Mouse (Mus musculus): ENCODE measurements around the gene Nav2.

Nav2 gene

DNA sequence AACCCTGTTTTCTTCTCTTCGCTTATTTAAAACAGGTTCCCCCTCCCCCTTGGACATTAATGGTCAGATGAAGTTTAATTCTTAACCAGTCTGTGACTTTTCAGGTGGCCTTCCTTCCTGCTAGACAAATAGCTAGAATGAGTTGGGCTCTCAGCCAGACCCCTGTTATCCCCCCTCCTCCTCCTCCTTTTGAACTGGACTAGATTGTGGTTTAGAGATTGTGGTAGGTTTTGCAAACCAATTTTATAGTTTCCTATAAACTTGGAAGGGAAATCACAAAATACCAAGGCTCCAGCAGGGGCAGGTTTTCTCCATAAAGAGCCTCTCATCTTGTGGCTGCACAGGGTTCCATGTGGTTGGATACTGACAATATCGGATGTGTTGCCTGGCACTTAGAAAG is 606.5 kb downstream of the Nav2 start:
- DNase-seq (ENCODE audit: low spot score in 2 of 2), result no peak

DNA sequence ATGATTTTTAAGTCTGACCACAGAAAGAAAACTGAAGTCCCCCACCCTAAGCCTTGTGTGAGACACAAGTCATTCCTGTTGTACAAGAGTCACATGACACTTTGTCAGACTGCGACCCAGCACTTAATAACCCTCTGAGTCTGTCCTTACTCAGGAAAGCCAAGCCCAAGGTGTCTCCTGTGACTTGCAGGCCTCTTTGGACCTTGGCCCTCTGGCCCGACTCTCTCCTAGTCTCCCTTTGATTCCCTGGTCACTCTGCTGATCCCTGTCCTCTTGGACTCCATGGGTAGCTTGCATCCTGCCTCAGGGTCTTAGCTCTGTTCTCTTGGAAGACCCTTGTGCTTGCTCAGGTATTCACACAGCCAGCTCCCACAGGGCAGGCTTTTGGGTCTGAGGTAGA is 612.0 kb downstream of the Nav2 start:
- DNase-seq (ENCODE audit: low spot score in 2 of 2), result no peak

DNA sequence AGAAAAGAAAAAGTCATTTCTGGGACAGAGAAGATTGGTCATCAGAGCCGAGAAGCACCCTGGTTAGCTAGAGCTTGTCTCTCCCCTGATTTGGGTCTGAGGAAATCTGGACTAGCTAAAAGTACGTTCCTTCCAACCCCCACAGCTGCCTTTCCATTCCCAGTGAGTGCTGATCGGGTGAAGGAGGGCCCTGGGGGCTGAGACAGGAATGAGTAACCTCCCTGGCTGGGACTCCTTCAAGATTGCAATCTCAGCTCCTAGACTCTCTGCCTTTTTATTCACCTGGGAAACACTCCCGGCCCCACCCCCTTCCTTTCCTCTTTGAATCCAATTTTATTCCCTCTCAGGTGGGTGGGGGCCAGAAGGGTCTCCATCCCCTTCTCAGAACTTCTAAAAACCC is 612.8 kb downstream of the Nav2 start:
- no peak for DNase-seq (ENCODE audit: low spot score in 2 of 2)

DNA sequence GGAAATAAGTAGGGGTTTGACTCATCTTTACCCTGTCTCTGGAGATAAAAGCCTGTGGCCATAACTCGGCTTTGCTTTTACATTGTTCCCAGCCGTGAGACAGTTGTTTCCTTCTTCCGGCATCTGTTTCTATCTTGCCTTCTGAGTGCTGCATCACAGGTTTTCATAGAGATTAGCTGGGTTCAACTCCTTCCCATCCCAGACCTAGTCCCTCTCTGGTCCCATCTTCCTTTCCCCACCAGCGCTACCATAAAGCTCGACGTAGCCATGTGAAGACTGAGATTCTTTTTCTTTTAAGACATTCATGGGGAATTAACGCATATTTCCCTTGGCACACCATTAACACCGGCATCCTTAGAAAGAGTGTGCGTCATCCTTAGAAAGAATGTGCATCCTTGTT is 613.5 kb downstream of the Nav2 start:
- no peak for DNase-seq (ENCODE audit: low spot score in 2 of 2)

DNA sequence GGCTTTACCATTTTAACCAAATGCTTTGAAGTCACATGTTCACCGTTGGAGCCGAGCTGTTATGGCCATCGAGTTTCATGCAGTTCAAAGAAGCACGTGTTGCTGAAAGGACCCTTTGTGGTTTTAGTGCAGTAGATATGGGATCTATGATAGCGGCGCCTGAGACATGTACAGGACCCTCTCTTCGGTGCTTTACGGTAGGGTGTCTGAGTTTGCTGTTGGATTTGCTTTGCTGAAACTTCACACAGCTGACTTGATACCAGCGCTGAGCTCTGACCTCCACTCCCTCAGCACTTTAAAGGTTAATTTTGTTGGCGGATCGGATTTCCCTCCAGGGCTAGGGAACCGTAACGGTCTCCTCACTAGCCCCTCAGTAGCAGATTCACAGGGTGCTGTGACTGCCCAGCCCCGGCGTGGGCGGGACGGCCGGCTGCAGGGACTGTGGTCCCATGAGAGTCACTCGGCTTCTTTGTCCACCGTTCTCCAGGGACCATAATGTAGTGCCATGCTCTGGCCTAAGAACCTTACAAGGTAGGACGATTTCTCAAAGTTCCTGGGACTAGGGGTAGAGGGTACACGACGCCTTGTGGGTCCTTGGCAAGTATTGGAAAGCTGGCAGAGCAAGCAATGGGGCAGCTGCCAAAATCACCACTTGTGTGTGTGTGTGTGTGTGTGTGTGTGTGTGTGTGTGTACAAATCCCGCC is 614.0 kb downstream of the Nav2 start:
- peak in 1 of 2 experiments; percentile 46 for DNase-seq (ENCODE audit: low spot score in 2 of 2)

DNA sequence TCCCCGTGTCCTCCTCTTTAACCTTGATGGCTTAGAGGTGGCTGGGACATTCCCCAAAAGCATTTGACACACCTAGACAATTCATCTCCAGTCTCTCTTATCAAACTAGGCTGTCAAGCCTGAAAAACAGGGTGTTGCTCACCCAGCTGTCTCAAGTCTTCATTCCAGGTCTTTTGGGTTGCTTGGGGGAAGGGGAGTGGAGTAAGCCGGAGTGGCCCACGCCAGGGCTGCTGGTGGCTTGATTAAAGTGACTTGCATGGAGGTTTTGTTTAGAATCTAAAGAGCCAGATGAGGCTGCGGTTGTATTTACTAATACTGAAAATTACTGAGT is 614.6 kb downstream of the Nav2 start:
- no peak for DNase-seq (ENCODE audit: low spot score in 2 of 2)

DNA sequence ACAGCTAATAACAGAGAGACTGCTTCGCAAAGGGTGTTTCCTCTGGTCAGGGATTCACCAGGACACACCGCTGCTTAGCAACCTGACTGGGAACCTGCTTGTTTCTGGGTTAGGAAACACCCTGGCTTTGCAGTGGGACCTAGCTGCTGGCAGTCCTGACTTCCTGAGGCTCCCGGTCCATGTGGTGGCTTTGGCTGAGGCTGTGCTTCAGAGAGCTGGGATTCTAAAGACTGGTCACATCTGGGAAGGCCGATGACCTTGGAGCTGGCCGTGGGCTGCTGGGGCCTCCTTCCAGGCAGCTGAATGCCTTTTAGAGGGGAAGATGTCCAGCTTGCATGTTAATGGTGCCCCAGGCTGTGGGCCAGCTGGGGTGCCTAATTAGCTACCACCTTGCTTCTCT is 615.2 kb downstream of the Nav2 start:
- DNase-seq (ENCODE audit: low spot score in 2 of 2), result no peak

DNA sequence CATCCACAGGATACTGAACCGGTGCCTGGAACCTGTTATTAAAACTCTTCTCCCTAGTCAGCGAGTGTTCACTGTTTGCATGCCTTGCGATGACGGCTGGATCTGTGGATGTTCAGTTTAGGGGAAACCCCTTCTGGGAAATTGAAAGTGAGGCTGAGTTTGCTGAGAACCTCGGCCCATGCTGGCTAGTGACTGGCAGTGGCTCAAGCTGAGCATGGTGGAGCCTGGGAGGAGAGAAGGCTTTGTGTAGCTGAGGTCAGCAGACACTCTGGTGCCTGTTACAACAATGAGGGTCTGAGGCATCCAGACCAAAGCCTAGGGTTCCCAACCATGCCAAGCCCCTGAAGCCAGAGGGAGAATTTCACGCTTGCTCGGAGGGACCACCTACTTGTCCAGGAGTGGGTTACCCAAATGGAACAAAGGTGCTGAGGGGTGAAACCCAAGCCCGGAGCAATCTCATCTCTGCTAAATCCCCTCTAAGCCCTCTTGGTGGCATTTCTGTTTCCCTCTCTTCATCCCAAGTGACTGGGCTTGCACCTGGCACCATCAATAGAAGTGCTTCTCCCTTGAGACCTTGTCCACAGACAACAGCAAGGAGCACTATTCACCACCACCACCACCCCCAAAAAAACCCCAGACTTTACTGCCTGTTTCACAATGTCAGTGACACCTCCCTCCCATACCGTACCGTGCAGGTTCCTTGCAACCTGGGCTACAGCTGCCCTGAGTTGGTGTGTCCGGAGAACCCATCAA is 617.0 kb downstream of the Nav2 start:
- no peak for DNase-seq (ENCODE audit: low spot score in 2 of 2)

DNA sequence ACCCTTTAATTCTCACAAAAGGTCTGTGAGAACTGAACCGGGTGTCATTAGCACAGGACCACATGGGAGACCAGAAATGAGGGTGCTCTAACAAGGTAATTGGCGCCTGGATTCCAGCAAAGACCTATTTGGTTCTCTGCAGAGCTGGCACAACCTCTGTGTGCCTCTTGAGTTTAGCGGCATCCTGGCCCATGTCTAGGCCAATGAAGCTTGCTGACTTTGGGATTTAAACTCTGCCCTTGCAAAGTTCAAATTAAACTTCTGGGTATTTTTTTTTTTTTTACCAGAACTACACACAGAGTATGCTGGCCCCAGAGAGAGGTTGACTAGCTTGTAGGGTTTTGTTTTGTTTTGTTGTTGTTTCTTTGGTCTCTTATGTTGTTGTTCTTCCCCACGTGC is 617.6 kb downstream of the Nav2 start:
- no peak for DNase-seq (ENCODE audit: low spot score in 2 of 2)

DNA sequence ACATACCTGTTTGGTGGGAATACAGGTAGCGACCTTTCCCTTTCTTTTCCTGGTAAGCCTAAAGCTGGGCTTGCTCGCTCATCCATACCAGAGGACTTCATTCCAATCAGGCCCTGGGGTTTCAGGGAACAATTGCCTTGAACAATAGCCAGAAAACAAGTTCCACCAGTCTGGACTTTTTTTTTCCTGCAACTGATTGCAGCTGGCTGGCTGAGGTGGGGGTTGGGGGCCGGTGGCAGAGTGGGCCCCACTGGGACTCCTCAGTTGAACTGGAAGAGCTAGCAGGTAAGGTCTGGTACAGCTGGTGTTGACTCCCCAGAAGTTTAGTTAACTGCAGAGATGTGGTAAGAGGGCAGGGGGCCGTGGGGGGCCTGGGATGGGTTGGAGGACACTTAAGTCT is 619.0 kb downstream of the Nav2 start:
- no peak for DNase-seq (ENCODE audit: low spot score in 2 of 2)

DNA sequence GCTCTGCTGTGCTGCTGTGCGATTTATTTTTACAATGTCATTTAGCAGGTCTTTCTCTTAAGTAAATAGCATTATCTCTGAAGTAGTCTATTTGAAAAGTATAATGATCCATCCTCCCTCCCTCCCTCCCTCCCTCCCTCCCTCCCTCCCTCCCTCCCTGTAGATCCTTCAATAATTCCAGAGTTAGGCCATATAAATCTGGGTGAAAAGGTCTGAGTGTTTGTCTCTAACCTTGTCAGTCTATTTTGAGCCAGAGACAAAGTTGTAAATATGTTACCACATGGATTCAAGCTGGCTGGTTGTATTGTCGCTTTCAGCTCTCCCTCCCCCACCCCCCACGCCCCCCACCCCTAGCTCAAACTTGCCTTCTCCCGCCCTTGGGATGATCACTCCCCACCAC is 619.4 kb downstream of the Nav2 start:
- DNase-seq (ENCODE audit: low spot score in 2 of 2), result no peak

DNA sequence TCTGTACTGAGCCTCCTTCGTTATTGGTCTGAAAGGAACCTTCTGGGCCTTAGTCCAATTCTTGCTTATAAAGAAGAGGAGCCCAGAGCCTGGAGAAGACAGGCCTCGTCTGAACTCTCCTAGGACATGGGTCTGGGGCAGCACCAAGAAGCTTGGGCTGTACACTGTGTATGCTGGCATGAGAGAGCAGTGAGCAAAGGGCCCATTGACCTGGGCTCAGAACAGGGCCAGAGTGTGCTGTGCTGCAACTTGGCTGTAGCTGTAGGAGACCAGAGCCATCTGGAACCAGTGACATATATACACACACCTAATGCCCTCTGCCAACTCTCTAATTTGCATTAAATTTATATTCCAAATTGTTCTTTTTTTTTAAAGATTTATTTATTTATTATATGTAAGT is 621.0 kb downstream of the Nav2 start:
- DNase-seq (ENCODE audit: low spot score in 2 of 2), result no peak

DNA sequence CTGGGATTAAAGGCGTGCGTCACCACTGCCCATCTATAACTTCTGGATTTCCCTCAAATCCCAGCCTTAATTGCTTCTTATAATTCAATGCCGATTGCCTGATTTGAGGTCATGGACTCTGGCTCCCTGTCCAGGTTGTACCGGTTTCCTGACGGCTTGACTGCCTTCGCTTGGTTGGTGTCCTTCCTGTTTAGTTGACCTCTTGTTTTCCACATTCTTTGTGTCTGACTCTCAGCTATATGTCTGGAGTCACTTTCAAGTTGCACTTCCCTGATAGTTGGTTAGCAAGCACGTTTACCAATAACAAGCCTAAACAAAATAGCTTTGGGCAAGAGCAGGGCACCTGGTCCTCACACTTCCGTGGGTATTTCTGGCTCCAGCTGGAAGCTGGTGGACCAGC is 625.1 kb downstream of the Nav2 start:
- DNase-seq (ENCODE audit: low spot score in 2 of 2), result no peak

DNA sequence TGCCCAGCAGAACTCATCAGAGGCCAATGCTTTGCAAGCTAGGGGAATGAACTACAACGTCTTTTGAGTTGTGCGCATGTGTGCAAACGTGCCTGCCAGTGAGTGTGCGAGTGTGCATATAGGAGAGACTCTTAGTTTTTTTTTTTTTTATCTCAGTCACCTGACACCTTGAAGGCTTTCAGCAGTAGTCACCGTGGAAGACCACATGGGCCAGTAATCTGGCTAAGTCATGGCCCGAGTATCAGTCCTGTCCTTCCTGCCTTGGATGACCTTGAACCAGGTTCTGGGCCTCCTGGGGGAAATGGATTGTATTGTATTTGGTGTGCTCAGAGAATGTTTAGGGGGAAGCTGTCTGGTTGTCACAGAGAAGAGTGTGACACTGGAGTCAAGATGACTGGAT is 625.7 kb downstream of the Nav2 start:
- no peak for DNase-seq (ENCODE audit: low spot score in 2 of 2)

DNA sequence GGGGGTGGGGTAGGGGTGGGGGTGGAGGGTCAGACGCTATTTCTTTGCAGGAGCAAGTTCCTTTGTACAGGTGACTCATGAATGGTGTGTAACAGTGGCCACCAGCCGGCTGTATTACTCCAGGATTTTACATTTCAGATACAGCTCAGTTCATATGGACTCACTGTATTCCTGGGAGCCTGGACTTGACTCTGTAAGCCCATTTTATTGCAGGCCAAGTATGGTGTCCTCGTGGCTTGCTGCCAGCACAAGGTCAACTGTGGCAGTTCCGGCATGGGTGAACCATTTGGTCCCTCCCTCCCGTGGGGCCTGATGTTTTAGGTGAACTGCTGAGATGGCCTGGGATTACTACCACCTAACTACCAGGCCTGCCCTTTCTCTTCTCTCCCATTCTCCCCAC is 629.8 kb downstream of the Nav2 start:
- DNase-seq (ENCODE audit: low spot score in 2 of 2), result no peak

DNA sequence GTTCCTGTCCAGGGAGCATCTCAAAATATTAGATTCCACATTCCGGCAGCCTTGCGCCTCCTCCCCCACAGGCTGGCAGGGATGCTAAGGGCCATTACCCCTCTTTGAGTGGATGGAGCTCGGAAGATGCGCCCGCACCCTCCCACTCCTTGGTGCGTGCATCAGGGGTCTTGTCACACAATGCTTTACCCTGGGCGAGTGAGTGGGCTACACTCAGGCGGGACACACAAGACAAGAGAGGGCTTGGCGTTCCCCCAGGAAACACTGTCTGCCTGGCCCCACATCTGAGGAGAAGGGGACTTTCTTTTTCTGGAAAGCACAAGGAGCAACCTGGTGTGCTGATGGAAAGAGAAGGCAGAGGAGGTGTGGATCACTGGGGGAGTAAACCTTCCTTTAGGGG is 631.7 kb downstream of the Nav2 start:
- DNase-seq (ENCODE audit: low spot score in 2 of 2), result no peak

DNA sequence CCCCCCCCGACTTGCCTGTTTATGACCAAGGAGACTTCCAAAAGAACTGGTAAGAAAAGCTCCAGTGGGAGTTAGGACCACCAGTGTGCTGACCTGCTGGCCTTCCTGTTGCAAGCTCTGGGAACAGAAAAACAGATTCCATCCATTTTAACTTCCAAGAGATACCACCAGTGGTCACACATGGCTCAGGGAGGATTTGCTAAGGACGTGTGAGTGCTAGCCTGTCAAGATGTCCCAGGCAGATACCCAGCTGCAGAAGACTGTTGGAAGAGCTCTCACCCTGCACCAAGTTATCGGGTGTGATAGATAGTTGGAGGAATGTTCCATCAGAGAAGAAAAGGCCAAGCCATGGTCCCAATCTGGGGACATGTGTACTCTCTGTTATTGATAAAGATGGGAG is 633.6 kb downstream of the Nav2 start:
- DNase-seq (ENCODE audit: low spot score in 2 of 2), result no peak

DNA sequence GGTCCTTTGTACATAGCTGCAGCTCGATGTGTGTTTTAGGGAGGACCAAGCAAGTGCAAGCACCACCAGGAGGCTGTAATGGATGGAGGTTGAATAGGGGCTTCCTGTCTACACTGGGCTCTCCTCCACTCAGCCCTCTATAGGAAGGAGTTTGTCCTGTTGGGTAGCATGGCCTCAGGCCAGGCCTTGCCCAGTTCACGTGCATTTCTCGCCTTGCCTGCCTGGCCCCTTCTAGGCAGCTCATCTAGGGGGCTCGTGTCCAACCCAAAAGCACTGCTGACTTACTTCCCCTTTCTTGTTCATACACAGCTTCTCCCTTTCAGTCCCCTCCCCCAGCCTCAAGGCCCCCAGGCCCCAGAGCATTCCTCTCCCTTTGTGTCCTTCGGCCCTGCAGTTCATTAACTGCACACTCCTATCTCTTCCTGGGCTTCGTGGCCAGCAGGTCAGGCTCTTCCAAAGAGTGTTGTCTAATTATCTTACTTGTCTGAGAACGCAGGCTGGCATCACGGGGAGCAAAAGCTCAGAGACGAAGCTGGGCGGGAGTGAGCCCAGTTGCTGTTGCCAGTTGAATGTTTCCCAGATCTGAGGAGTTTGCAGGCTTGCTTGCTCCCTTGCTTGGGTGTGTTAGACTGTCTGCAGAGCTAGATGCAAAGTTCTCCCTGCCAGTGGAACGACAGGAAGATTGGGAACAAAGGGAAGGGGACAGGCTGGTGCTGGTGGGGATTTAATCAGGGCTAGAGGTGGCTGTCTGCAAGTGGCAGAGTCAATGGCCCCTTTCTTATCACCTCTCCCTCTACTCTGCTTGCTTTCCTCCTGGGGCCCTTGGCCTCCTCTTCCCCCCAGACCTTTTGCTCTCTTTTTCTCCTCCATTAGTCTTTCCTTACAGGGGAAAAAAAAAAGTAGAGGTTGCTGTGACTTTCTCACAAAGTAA is 636.5 kb downstream of the Nav2 start:
- DNase-seq (ENCODE audit: low spot score in 2 of 2), result no peak

DNA sequence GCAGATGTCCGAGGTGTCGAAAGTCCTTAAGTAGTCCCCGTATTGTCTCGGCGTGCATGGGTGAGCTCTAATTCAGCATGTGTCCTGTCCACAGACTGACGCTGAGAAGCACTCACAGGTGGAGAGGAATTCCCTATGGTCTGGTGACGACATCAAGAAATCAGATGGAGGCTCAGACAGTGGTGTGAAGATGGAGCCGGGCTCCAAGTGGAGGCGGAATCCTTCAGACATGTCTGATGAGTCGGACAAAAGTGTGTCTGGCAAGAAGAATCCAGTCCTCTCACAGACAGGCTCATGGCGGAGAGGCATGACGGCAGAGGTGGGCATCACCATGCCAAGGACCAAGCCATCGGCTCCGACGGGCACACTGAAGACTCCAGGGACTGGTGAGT is 637.2 kb downstream of the Nav2 start:
- no peak for DNase-seq (ENCODE audit: low spot score in 2 of 2)

DNA sequence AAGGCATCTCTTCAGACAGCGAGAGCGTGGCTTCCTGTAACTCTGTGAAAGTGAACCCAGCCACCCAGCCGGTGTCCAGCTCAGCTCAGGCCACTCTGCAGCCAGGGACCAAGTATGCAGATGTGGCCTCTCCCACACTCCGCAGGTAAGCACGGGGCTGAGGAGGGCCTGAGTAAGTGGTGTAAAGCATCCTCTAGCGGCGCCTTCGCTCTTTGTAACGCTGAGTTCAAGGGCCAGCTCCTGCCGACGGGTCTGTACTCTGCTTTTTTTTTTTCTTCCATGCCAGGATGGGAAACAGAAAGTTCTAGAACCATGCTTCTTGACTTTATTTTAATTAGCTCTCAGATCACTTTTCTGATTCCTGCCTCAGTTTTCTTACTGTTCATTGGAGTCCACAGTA is 639.9 kb downstream of the Nav2 start:
- no peak for DNase-seq (ENCODE audit: low spot score in 2 of 2)

DNA sequence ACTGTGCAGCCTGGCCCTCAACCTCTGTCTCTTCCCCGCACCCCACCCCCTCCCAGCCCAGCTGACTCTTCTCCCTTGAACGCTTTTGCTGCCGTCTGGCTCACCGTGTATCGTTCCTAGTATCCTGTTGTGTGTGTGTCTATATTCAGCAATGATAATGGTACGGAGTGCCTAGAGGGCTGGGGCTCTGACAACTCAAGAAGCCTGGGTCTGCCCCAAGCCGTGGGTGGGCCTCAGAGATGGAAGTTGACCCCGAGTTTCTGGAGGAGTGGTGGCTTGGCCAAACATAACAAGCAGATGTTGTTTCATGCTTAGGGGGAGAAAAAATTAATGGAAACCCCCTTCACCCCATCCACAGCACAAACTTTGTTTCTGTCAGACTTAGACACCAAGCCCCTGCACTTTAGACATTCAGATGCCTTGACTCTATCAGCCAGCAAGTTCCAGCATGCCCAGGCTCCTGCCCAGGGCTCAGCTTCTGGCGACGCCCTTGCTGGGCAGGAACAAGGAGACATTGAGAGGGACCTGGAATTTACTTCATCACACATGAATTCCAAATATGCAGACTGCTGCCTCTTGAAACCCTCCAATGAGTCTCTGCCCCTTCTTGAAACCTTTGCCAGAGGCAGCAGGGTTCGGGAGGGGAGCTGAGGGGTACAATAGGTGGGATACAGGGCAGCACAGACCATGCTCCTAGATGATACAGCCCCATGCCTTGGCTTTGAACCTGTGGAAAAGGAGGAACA is 644.9 kb downstream of the Nav2 start:
- DNase-seq (ENCODE audit: low spot score in 2 of 2), result no peak

DNA sequence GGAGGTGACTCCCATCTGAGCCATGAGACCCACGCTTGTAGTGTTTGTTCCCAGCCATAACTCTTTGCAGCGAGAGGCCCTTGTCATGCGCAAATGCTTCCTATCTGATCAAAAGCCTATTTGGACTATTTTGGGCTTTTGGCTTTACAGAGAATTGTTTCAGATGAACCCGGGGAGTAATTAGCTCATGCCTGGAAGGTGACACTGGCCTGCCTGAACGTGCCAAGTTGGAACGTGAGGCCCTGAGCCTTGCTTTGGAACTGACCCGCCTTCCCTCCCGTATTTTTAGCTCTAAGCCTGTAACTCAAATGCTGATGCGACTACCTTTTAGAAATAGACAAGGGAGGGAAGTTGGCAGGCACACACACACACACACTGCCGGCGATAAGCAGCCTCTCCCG is 649.7 kb downstream of the Nav2 start:
- no peak for DNase-seq (ENCODE audit: low spot score in 2 of 2)
